In genomic region chr17:81062349-81062871, GRCm38 (mm10) we compare ENCODE assay signal across 10 mouse cellular contexts. TPM values are rescaled to one million over a fixed set of nuclear protein-coding genes. Genes with fewer than 3 reads are reported as not detected.
DNase-seq lines count a peak whose midpoint lies in the region; ATAC-seq and TF ChIP-seq lines count a peak whose summit lies in the region.
"Had no signal": no experiment of that assay in that cellular context is flagged by ENCODE, and none has a peak within 500 bp of the region (broad histone marks: within the 10 kb centered on the region; RNA-seq: fewer than 3 reads in every experiment).

No protein-coding gene starts in this region.

- H3K4me1 ChIP-seq in kidney, adult 2 months (ENCODE audit: control insufficient read depth, insufficient read depth, low read length), result peaks cover 4% of the 10 kb centered on the region
- no peaks in the 10 kb centered on the region for H3K4me1 ChIP-seq in stomach, embryonic 15.5 days

- H3K9ac ChIP-seq in stomach, embryonic 15.5 days, result no peak overlapping the region

- no peaks in the 10 kb centered on the region for H3K36me3 ChIP-seq in kidney, adult 2 months (ENCODE audit: control insufficient read depth, insufficient read depth, low read length)
- peaks cover 3% of the 10 kb centered on the region; the same call in 1 of the 2 replicates for H3K36me3 ChIP-seq in stomach, embryonic 15.5 days

- H3K4me2 ChIP-seq in stomach, embryonic 15.5 days, result no peak overlapping the region

- no peak overlapping the region for H3K27ac ChIP-seq in kidney, adult 2 months (ENCODE audit: insufficient read depth, low read depth, low read length)
- no peak overlapping the region; the same call in 1 of the 2 replicates for H3K27ac ChIP-seq in stomach, embryonic 15.5 days
- H3K27ac ChIP-seq: left cerebral cortex, adult 2 months had no signal

- no peaks in the 10 kb centered on the region for H3K9me3 ChIP-seq in stomach, embryonic 15.5 days

- peak; percentile 27; the same call in 1 of the 2 replicates for ATAC-seq in erythroid progenitor cell, adult 5-6 weeks (replicated peaks; ENCODE audit: low FRiP score, poor library complexity, severe bottlenecking)
- peak; percentile 24; the same call in 1 of the 2 replicates for ATAC-seq in stomach, embryonic 15.5 days (ENCODE audit: insufficient read depth, low FRiP score, low read depth)

- WGBS in kidney, adult 2 months, result 48% methylated on average over 6 of the region's 6 CpGs
- WGBS in stomach, embryonic 15.5 days, result 20% methylated on average over 6 of the region's 6 CpGs

- DNase-seq in adrenal gland, adult (ENCODE audit: inconsistent age in 2 of 2, low spot score in 1 of 2), result peak; percentile 12 to 69
- DNase-seq in adrenal gland, adult 18-20 months (ENCODE audit: low spot score in 2 of 2), result no peak
- peak; percentile 10 to 28 for DNase-seq in kidney, postnatal 4 days
- DNase-seq in kidney, adult 2 months, result no peak
- DNase-seq in left cerebral cortex, postnatal 4 days, result no peak
- DNase-seq in natural killer cell, adult 2 months (ENCODE audit: low spot score in 2 of 2), result no peak
- DNase-seq: kidney, adult 11 months had no signal

- no peak overlapping the region for H3K4me3 ChIP-seq in kidney, adult 2 months (ENCODE audit: insufficient read depth, low read depth, low read length)
- H3K4me3 ChIP-seq in stomach, embryonic 15.5 days (replicated peaks), result no peak overlapping the region
- H3K4me3 ChIP-seq: left cerebral cortex, adult 2 months had no signal

- intact Hi-C loops in left cerebral cortex, postnatal 4 days (cut with DNase I), result no loop called here

- TF ChIP-seq POLR2A in kidney, adult 2 months (IDR thresholded peaks at IDR 0.05; ENCODE audit: low read depth, low read length), result no peak

- TF ChIP-seq CTCF in kidney, adult 2 months (conservative IDR thresholded peaks at IDR 0.05; ENCODE audit: insufficient read depth, insufficient read length, low read depth, low read length), result no peak

- no peaks in the 10 kb centered on the region for H3K27me3 ChIP-seq in kidney, adult 2 months (replicated peaks; ENCODE audit: control insufficient read depth, insufficient read depth, low read length)
- no peaks in the 10 kb centered on the region for H3K27me3 ChIP-seq in stomach, embryonic 15.5 days (replicated peaks)

RNA-seq across cellular contexts. Expression of gene Thumpd2, which starts 2.5 kb away (rescaled TPM):
- 1 to 10 TPM; 4.4 to 5.4 TPM for total RNA-seq in adrenal gland, adult 18-20 months (2021)
- polyA plus RNA-seq in kidney, adult 2 months (2012; rRNA removed), result 1.6 and 2.3 TPM in 2 replicates
- 3.6 TPM in 1 of 2 replicates, not detected in the other for total RNA-seq in erythroid progenitor cell, adult 5-6 weeks (2015; ENCODE audit: low replicate concordance)
- 1.1 and 5.9 TPM in 2 replicates for total RNA-seq in erythroid progenitor cell, adult 5-6 weeks (2017; ENCODE audit: low replicate concordance)
- 11.6 and 13.1 TPM in 2 replicates for polyA plus RNA-seq in stomach, embryonic 15.5 days (2015; fragmentation: Nextera tagmentation; extraction: Ambion mirVana)
- total RNA-seq in left cerebral cortex, postnatal 4 days (2021), result 1 to 10 TPM; 4.2 to 4.8 TPM

Comparison
In these comparisons a context has a peak if more than half of its experiments do, and no peak if none do; other contexts are left out.
1. DNase-seq: peak in adrenal gland, adult (2 of 2) and kidney, postnatal 4 days (2 of 2); none in adrenal gland, adult 18-20 months (0 of 2), kidney, adult 2 months (single experiment), left cerebral cortex, postnatal 4 days (single experiment) and natural killer cell, adult 2 months (0 of 2).